In genomic region chr8:26273792-26274191, GRCm38 (mm10) we compare ENCODE assay signal across 12 mouse cellular contexts.
A peak's percentile ranks its signal among the peaks of the same experiment; 100 is the strongest.
DNase-seq lines count a peak whose midpoint lies in the region; ATAC-seq lines count a peak whose summit lies in the region.
"Had no signal": no experiment of that assay in that cellular context is flagged by ENCODE, and none has a peak within 500 bp of the region (broad histone marks: within the 10 kb centered on the region; RNA-seq: fewer than 3 reads in every experiment).

No protein-coding gene starts in this region.

- no peak for ATAC-seq in hindbrain, embryonic 11.5 days (ENCODE audit: low FRiP score)
- ATAC-seq in hindbrain, embryonic 16.5 days, result no peak
- ATAC-seq in embryonic facial prominence, embryonic 12.5 days (ENCODE audit: insufficient number of reproducible peaks, insufficient read depth, low FRiP score, low TSS enrichment), result no peak
- no peak for ATAC-seq in embryonic facial prominence, embryonic 15.5 days (ENCODE audit: insufficient number of reproducible peaks, low FRiP score, low TSS enrichment, low read depth)
- ATAC-seq in limb, embryonic 12.5 days (ENCODE audit: insufficient number of reproducible peaks, insufficient read depth, low FRiP score, low TSS enrichment, low read depth), result no peak
- ATAC-seq: inflammation-experienced regulatory T-cells, adult 6 months had no signal

- 0 out of 2 replicates have a peak overlapping the region, but pooled peaks have one; percentile 3 for H3K27ac ChIP-seq in hindbrain, embryonic 11.5 days (ENCODE audit: low read depth, low read length)
- no peak overlapping the region for H3K27ac ChIP-seq in hindbrain, embryonic 16.5 days (ENCODE audit: low read depth, low read length)
- peak overlapping the region; percentile 54; the same call in 1 of the 2 replicates for H3K27ac ChIP-seq in embryonic facial prominence, embryonic 12.5 days
- H3K27ac ChIP-seq in embryonic facial prominence, embryonic 15.5 days (replicated peaks), result 0 out of 2 replicates have a peak overlapping the region, but pooled peaks have one; percentile 7
- H3K27ac ChIP-seq in limb, embryonic 12.5 days, result no peak overlapping the region
- H3K27ac ChIP-seq: gastrocnemius, adult 2 months had no signal

- WGBS in hindbrain, embryonic 11.5 days, result 43% methylated on average over 5 of the region's 5 CpGs
- 51% methylated on average over 5 of the region's 5 CpGs for WGBS in hindbrain, embryonic 16.5 days
- 55% methylated on average over 5 of the region's 5 CpGs for WGBS in embryonic facial prominence, embryonic 12.5 days
- 57% methylated on average over 5 of the region's 5 CpGs for WGBS in embryonic facial prominence, embryonic 15.5 days
- WGBS in limb, embryonic 12.5 days, result 52% methylated on average over 5 of the region's 5 CpGs

- no peaks in the 10 kb centered on the region for H3K9me3 ChIP-seq in hindbrain, embryonic 11.5 days (ENCODE audit: control insufficient read depth, low read length)
- no peaks in the 10 kb centered on the region for H3K9me3 ChIP-seq in hindbrain, embryonic 16.5 days (ENCODE audit: control insufficient read depth, low read length)
- no peaks in the 10 kb centered on the region for H3K9me3 ChIP-seq in embryonic facial prominence, embryonic 12.5 days
- H3K9me3 ChIP-seq in embryonic facial prominence, embryonic 15.5 days (replicated peaks), result no peaks in the 10 kb centered on the region
- H3K9me3 ChIP-seq in limb, embryonic 12.5 days, result no peaks in the 10 kb centered on the region

- H3K36me3 ChIP-seq in hindbrain, embryonic 11.5 days (ENCODE audit: control insufficient read depth, insufficient read depth, low read length), result no peaks in the 10 kb centered on the region
- H3K36me3 ChIP-seq in hindbrain, embryonic 16.5 days (ENCODE audit: control insufficient read depth, insufficient read depth, low read length), result no peaks in the 10 kb centered on the region
- H3K36me3 ChIP-seq in embryonic facial prominence, embryonic 12.5 days, result no peaks in the 10 kb centered on the region
- H3K36me3 ChIP-seq in embryonic facial prominence, embryonic 15.5 days, result no peaks in the 10 kb centered on the region
- H3K36me3 ChIP-seq in limb, embryonic 12.5 days, result no peaks in the 10 kb centered on the region

- peak overlapping the region; percentile 15 for H3K4me2 ChIP-seq in hindbrain, embryonic 11.5 days (replicated peaks; ENCODE audit: low read depth, low read length)
- no peak overlapping the region for H3K4me2 ChIP-seq in hindbrain, embryonic 16.5 days (ENCODE audit: low read length)
- peak overlapping the region; percentile 40 for H3K4me2 ChIP-seq in embryonic facial prominence, embryonic 12.5 days (replicated peaks)
- H3K4me2 ChIP-seq in embryonic facial prominence, embryonic 15.5 days (replicated peaks), result 0 out of 2 replicates have a peak overlapping the region, but pooled peaks have one; percentile 24
- peak overlapping the region; percentile 42 for H3K4me2 ChIP-seq in limb, embryonic 12.5 days

- H3K4me3 ChIP-seq in hindbrain, embryonic 11.5 days (ENCODE audit: low read depth, low read length), result no peak overlapping the region
- no peak overlapping the region for H3K4me3 ChIP-seq in hindbrain, embryonic 16.5 days (ENCODE audit: low read length)
- H3K4me3 ChIP-seq in embryonic facial prominence, embryonic 12.5 days, result no peak overlapping the region
- no peak overlapping the region for H3K4me3 ChIP-seq in embryonic facial prominence, embryonic 15.5 days (replicated peaks)
- no peak overlapping the region for H3K4me3 ChIP-seq in limb, embryonic 12.5 days (replicated peaks)
- H3K4me3 ChIP-seq: gastrocnemius, adult 2 months had no signal

- H3K4me1 ChIP-seq in hindbrain, embryonic 11.5 days (replicated peaks; ENCODE audit: control insufficient read depth, insufficient read depth, low read length), result 0 out of 2 replicates have a peak, but pooled peaks cover 4% of the 10 kb centered on the region
- H3K4me1 ChIP-seq in hindbrain, embryonic 16.5 days (ENCODE audit: control insufficient read depth, insufficient read depth, low read depth, low read length), result peaks cover 4% of the 10 kb centered on the region
- H3K4me1 ChIP-seq in embryonic facial prominence, embryonic 12.5 days, result peaks cover 18% of the 10 kb centered on the region
- H3K4me1 ChIP-seq in embryonic facial prominence, embryonic 15.5 days, result peaks cover 9% of the 10 kb centered on the region; the same call in 1 of the 2 replicates
- peaks cover 44% of the 10 kb centered on the region for H3K4me1 ChIP-seq in limb, embryonic 12.5 days (replicated peaks)

- no peak overlapping the region for H3K9ac ChIP-seq in hindbrain, embryonic 11.5 days (ENCODE audit: low read depth, low read length)
- H3K9ac ChIP-seq in hindbrain, embryonic 16.5 days (ENCODE audit: low read depth, low read length), result no peak overlapping the region
- H3K9ac ChIP-seq in embryonic facial prominence, embryonic 12.5 days, result no peak overlapping the region
- H3K9ac ChIP-seq in embryonic facial prominence, embryonic 15.5 days, result no peak overlapping the region
- peak overlapping the region; percentile 5; the same call in 1 of the 2 replicates for H3K9ac ChIP-seq in limb, embryonic 12.5 days (replicated peaks)

- 0 out of 2 replicates have a peak, but pooled peaks cover 2% of the 10 kb centered on the region for H3K27me3 ChIP-seq in hindbrain, embryonic 11.5 days (ENCODE audit: control insufficient read depth, insufficient read depth, low read length)
- H3K27me3 ChIP-seq in hindbrain, embryonic 16.5 days (replicated peaks; ENCODE audit: control insufficient read depth, insufficient read depth, low read length), result peaks cover 5% of the 10 kb centered on the region
- peaks cover 9% of the 10 kb centered on the region; the same call in 1 of the 2 replicates for H3K27me3 ChIP-seq in embryonic facial prominence, embryonic 12.5 days
- no peaks in the 10 kb centered on the region for H3K27me3 ChIP-seq in embryonic facial prominence, embryonic 15.5 days
- H3K27me3 ChIP-seq in limb, embryonic 12.5 days, result peaks cover 23% of the 10 kb centered on the region

- DNase-seq in hindbrain, embryonic 11.5 days (ENCODE audit: low spot score), result no peak
- no peak for DNase-seq in urinary bladder, postnatal 10 days (ENCODE audit: low spot score)
- no peak for DNase-seq in frontal cortex, adult 2 months (ENCODE audit: extremely low spot score in 1 of 2, low spot score in 1 of 2)
- no peak for DNase-seq in adrenal gland, postnatal 36 days
- DNase-seq: cerebellum, adult 9-11 months; gastrocnemius, adult 2 months; lung, postnatal 10 days had no signal

Comparison
In these comparisons a context has a peak if more than half of its experiments do, and no peak if none do; other contexts are left out.
1. H3K27ac ChIP-seq: peak in hindbrain, embryonic 11.5 days (single experiment), embryonic facial prominence, embryonic 12.5 days (single experiment) and embryonic facial prominence, embryonic 15.5 days (single experiment); none in hindbrain, embryonic 16.5 days (single experiment) and limb, embryonic 12.5 days (single experiment).